Mouse (Mus musculus) lung, postnatal 0 days (tissue): ENCODE results near the gene Itm2c. TPM values are rescaled to one million over a fixed set of nuclear protein-coding genes. Genes with fewer than 3 reads are reported as not detected.

Source experiments
- ATAC-seq: fragments of 200-750 bp; cut with Nextera tagmentation; 2 replicates; pipeline ENCODE4 v1.8.0; 2017; ENCODE audit warnings: moderate library complexity
- DNase-seq: peaks from one replicate; pipeline ENCODE4 v3.0.0-alpha.2; 2016; ENCODE audit warnings: low spot score
- H3K27ac ChIP-seq: fragments of 300-500 bp; sonication (generic); 2 replicates; pipeline ENCODE4 v1.5.1; 2014; ENCODE audit warnings: antibody characterized with exemption, mild to moderate bottlenecking, low read length, mixed read lengths
- H3K27me3 ChIP-seq: fragments of 300-500 bp; sonication (generic); replicated peaks from 2 replicates; pipeline ENCODE4 v1.6.1; 2014; ENCODE audit warnings: low read length, mixed read lengths; ENCODE audit not compliant: insufficient read depth
- H3K36me3 ChIP-seq: fragments of 300-500 bp; sonication (generic); 2 replicates; pipeline ENCODE4 v1.6.1; 2014; ENCODE audit warnings: low read length, mixed read lengths; ENCODE audit not compliant: insufficient read depth
- H3K4me1 ChIP-seq: fragments of 300-500 bp; sonication (generic); 2 replicates; pipeline ENCODE4 v1.6.1; 2014; ENCODE audit warnings: antibody characterized with exemption, low read depth, low read length, mixed read lengths; ENCODE audit not compliant: insufficient read depth
- H3K4me2 ChIP-seq: fragments of 300-500 bp; sonication (generic); replicated peaks from 2 replicates; pipeline ENCODE4 v1.6.1; 2014; ENCODE audit warnings: low read depth, mild to moderate bottlenecking, low read length, moderate library complexity, mixed read lengths
- H3K4me3 ChIP-seq: fragments of 300-500 bp; sonication (generic); 2 replicates; pipeline ENCODE4 v1.5.1; 2014; ENCODE audit warnings: low read depth, low read length
- H3K9ac ChIP-seq: fragments of 300-500 bp; sonication (generic); replicated peaks from 2 replicates; pipeline ENCODE4 v1.6.1; 2014; ENCODE audit warnings: low read depth, mild to moderate bottlenecking
- H3K9me3 ChIP-seq: fragments of 300-500 bp; sonication (generic); 2 replicates; pipeline ENCODE4 v1.6.1; 2016; ENCODE audit warnings: low read length, mixed read lengths
- CTCF ChIP-seq: IDR thresholded peaks from 2 replicates; pipeline ENCODE4 v1.5.1; 2016; ENCODE audit warnings: antibody characterized with exemption, mild to moderate bottlenecking
- EP300 ChIP-seq: IDR thresholded peaks from 2 replicates; pipeline ENCODE4 v1.6.1; 2016; ENCODE audit warnings: antibody characterized with exemption, mild to moderate bottlenecking, control low read depth
- WGBS: fragments of 180-500 bp; shearing (Covaris S2); extraction: QIAGEN DNeasy Blood & Tissue Kit; methylation state at CpG from one replicate; pipeline ENCODE4 v1.1.7; 2014; 5-methylcytosine and 5-hydroxymethylcytosine counted together
- polyA plus RNA-seq: library from polyadenylated mRNA; unstranded; fragments of >200 nt; fragmentation: Nextera tagmentation; extraction: Ambion mirVana; gene quantifications from 2 replicates; pipeline ENCODE4 v1.2.1, GENCODE M21; 2015

Itm2c gene
- polyA plus RNA-seq, 1 experiment from 2014 or later: 244 TPM

DNA sequence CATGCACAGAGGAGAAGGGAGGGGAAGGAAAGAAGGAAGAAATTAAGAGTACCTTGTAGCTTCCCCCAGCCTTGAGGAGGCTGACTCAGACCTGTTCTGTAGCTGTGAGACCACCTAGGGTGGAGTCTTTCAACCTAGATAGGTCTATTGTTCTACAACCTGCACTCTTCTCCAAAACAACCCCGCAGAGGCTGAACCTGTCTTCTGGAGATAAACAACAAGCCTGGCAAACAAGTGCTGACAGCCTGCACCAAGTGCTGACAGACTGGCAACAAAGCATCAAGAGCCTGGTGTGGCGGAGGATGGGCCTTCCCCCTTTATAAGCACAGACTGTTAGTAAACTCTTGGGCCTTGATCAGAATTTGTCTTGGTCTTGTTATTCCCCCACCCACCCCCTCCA is 23.5 kb upstream of the Itm2c start:
- Histone ChIP-seq H3K9ac (no peak overlapping the region), H3K4me1 (no peaks in the 10 kb centered on the region), H3K36me3 (no peaks in the 10 kb centered on the region), H3K27me3 (no peaks in the 10 kb centered on the region), H3K4me2 (no peak overlapping the region), H3K27ac (no peak overlapping the region), H3K4me3 (no peak overlapping the region), H3K9me3 (no peaks in the 10 kb centered on the region)
- 69% methylated on average over 2 of the region's 2 CpGs for WGBS
- no peak for DNase-seq
- TF ChIP-seq CTCF (no peak), EP300 (no peak)
- ATAC-seq: no peak

DNA sequence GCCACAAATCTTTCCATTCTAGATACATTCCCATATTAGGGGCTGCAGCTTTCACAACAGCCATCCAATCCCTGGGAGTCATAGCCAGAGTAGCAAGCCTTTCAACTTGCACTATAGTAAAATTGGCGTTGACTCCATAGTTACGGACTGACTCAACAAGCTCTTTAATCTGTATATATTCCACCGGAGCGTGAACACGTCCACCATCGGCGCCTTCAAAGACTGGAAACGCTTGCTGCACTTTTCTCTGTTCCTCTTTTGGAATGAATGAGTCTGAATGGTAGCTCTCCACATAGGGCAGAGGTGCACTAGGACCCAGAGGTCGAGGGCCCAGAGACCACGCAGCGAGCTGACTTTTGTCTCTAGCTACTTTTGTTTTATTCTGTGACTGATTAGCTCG is 12.1 kb upstream of the Itm2c start:
- DNase-seq (no peak), ATAC-seq (no peak)
- Histone ChIP-seq H3K9ac (no peak overlapping the region), H3K4me1 (no peaks in the 10 kb centered on the region), H3K4me3 (no peak overlapping the region), H3K36me3 (no peaks in the 10 kb centered on the region), H3K4me2 (no peak overlapping the region), H3K27me3 (no peaks in the 10 kb centered on the region), H3K27ac (no peak overlapping the region), H3K9me3 (no peaks in the 10 kb centered on the region)
- WGBS: 89% methylated on average over 12 of the region's 12 CpGs
- TF ChIP-seq EP300: no peak
- TF ChIP-seq CTCF: no peak

DNA sequence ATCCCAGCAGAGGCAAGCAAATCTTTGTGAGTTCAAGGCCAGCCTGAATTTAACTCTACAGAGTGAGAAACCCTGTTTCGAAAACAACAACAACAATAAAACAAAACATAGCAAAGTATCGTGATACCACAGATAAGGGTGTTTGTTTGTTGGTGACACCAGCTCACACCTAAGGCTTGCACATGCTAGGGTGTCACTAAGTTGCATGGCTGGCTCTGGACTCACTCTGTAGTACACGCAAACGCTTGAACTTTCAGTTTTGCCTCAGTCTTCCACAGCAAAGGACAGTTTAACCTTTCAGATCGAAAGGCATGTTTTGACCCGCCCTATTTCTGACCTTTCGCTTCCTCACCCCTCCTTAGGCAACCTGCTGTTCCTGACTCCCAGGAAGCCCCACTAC is 6.9 kb upstream of the Itm2c start:
- no peak overlapping the region for H3K9ac ChIP-seq
- no peaks in the 10 kb centered on the region for H3K4me1 ChIP-seq
- ATAC-seq (no peak), DNase-seq (no peak)
- WGBS: 81% methylated on average over 7 of the region's 7 CpGs
- TF ChIP-seq CTCF: no peak
- no peak for TF ChIP-seq EP300
- no peak overlapping the region for H3K4me2 ChIP-seq
- H3K27me3 ChIP-seq: no peaks in the 10 kb centered on the region
- H3K9me3 ChIP-seq: no peaks in the 10 kb centered on the region
- H3K36me3 ChIP-seq: no peaks in the 10 kb centered on the region
- H3K4me3 ChIP-seq: no peak overlapping the region
- no peak overlapping the region for H3K27ac ChIP-seq

DNA sequence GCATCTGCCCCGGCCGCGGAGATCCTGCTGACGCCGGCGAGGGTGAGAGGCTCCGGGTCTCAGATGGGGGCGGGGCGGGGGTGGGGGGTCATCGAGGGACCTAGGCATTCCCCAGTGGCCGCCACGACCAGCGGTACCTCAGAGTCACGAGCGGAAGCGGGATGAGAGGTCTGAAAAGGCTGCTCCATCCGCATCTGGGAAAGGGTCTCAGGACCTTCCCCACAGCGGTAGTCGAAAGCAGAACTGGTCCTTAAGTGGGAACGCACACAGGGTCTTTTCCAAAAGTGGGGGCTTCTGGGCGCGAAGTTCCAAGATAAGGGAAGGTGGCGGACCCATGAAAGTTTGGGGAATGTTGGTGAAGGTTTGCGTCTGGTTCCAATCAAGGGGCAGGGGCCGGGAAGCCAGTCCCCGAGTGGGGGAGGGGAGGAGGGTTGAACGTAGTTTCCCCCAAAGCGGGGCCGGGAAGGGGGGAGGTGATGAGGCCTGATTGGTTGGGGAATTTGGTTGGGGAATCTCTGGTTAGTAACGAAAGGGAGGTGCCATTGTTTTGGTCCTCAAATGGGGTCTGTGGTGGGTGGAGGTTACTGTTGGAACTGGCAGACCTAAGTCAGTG is 773 bp downstream of the Itm2c start:
- Histone ChIP-seq H3K9ac (peak overlapping the region; percentile 62), H3K36me3 (no peaks in the 10 kb centered on the region), H3K27ac (peak overlapping the region; percentile 81), H3K27me3 (no peaks in the 10 kb centered on the region), H3K4me2 (peak overlapping the region; percentile 82), H3K4me3 (peak overlapping the region; percentile 77), H3K4me1 (peaks cover 27% of the 10 kb centered on the region), H3K9me3 (no peaks in the 10 kb centered on the region)
- DNase-seq (peak; percentile 45), ATAC-seq (peak; percentile 21)
- no peak for TF ChIP-seq CTCF
- 1% methylated on average over 28 of the region's 30 CpGs for WGBS

DNA sequence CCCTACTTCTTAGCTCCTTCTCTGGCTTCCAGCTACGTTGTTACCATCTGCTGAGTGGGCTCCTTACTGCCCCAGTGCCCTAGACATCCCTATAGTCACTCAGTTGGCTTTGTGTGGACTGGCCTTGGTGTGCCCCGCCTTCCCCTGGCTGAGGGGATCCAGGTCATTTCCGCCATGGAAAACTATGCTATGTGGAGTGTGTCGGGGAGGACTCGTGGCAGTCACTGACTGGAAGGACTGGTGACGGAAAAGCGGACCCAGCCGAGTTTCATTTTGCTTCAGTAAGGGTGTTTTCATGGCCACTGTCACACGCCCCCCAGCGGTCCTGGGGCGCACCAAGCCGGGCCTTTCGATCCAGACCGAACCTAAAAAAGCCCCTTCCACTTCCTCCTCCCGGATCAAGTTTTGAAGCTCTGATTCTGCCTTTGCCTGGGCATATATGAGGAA is 1.3 kb downstream of the Itm2c start:
- H3K4me1 ChIP-seq: peaks cover 28% of the 10 kb centered on the region
- no peak for TF ChIP-seq EP300
- peak; percentile 65 for TF ChIP-seq CTCF
- 2% methylated on average over 15 of the region's 15 CpGs for WGBS

DNA sequence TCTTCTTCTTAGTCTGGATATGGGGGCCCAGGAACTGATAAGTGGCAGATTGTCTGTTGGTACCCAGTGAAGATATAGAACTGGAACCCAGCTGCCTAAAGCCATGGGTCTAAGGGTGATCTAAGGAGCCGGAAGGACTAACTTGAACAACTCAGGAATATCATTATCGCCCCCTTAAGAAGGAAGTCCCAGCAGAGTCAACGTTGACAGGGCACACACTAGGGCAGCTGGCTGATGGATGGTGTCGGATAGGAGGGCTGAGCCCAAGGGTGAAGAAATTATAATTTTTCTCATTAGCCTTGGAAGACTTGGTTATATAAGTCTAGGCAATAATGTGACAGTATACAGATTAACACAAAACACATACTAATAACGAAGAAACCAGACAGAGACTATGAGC is 2.0 kb downstream of the Itm2c start:
- Histone ChIP-seq H3K9me3 (no peaks in the 10 kb centered on the region), H3K4me1 (peaks cover 34% of the 10 kb centered on the region), H3K36me3 (no peaks in the 10 kb centered on the region), H3K9ac (no peak overlapping the region), H3K4me2 (peak overlapping the region; percentile 82), H3K27ac (peak overlapping the region; percentile 81), H3K4me3 (peak overlapping the region; percentile 77; the same call in 1 of the 2 replicates), H3K27me3 (no peaks in the 10 kb centered on the region)
- TF ChIP-seq EP300 (no peak), CTCF (no peak)
- WGBS: 65% methylated on average over 5 of the region's 5 CpGs
- no peak for DNase-seq
- ATAC-seq: no peak

More for the DNA sequence above, 1.3 kb downstream of the Itm2c start:
- H3K27me3 ChIP-seq: no peaks in the 10 kb centered on the region
- H3K4me2 ChIP-seq: peak overlapping the region; percentile 82
- H3K9me3 ChIP-seq: no peaks in the 10 kb centered on the region
- H3K9ac ChIP-seq: peak overlapping the region; percentile 62
- H3K36me3 ChIP-seq: no peaks in the 10 kb centered on the region
- DNase-seq (peak; percentile 94), ATAC-seq (peak; percentile 88)
- peak overlapping the region; percentile 77 for H3K4me3 ChIP-seq
- H3K27ac ChIP-seq: peak overlapping the region; percentile 81
